Mouse (Mus musculus) limb, embryonic 11.5 days (tissue): ENCODE results near the gene Mlxip. TPM values are rescaled to one million over a fixed set of nuclear protein-coding genes. Genes with fewer than 3 reads are reported as not detected.

Source experiments
- ATAC-seq: fragments of 200-750 bp; cut with Nextera tagmentation; 2 replicates; pipeline ENCODE4 v1.8.0; 2017; ENCODE audit warnings: low read depth; ENCODE audit not compliant: insufficient number of reproducible peaks, low FRiP score, low TSS enrichment
- DNase-seq: peaks from one replicate; pipeline ENCODE4 v3.0.0-alpha.2; 2015; ENCODE audit warnings: low spot score
- H3K27ac ChIP-seq: fragments of 300-500 bp; sonication (generic); replicated peaks from 2 replicates; pipeline ENCODE4 v1.5.1; 2014; ENCODE audit warnings: low read depth, mild to moderate bottlenecking, low read length
- H3K27me3 ChIP-seq: fragments of 300-500 bp; sonication (generic); 2 replicates; pipeline ENCODE4 v1.6.1; 2014; ENCODE audit warnings: mild to moderate bottlenecking, low read length, mixed read lengths; ENCODE audit not compliant: control insufficient read depth, insufficient read depth
- H3K36me3 ChIP-seq: fragments of 300-500 bp; sonication (generic); 2 replicates; pipeline ENCODE4 v1.6.1; 2014; ENCODE audit warnings: mild to moderate bottlenecking, low read length, moderate library complexity, mixed read lengths; ENCODE audit not compliant: control insufficient read depth, insufficient read depth
- H3K4me1 ChIP-seq: fragments of 300-500 bp; sonication (generic); 2 replicates; pipeline ENCODE4 v1.6.1; 2014; ENCODE audit warnings: low read length, mixed read lengths; ENCODE audit not compliant: control insufficient read depth, insufficient read depth
- H3K4me2 ChIP-seq: fragments of 300-500 bp; sonication (generic); 2 replicates; pipeline ENCODE4 v1.6.1; 2014; ENCODE audit warnings: low read depth, mild to moderate bottlenecking, moderate library complexity; ENCODE audit not compliant: severe bottlenecking
- H3K4me3 ChIP-seq: fragments of 300-500 bp; sonication (generic); 2 replicates; pipeline ENCODE4 v1.5.1; 2014; ENCODE audit warnings: low read depth, low read length
- H3K9ac ChIP-seq: fragments of 300-500 bp; sonication (generic); 2 replicates; pipeline ENCODE4 v1.6.1; 2014; ENCODE audit warnings: mild to moderate bottlenecking, low read length
- H3K9me3 ChIP-seq: fragments of 300-500 bp; sonication (generic); 2 replicates; pipeline ENCODE4 v1.6.1; 2016; ENCODE audit warnings: low read length; ENCODE audit not compliant: control insufficient read depth
- WGBS: fragments of 180-500 bp; shearing (Covaris S2); extraction: QIAGEN DNeasy Blood & Tissue Kit; methylation state at CpG from one replicate; pipeline ENCODE4 v1.1.7; 2014; 5-methylcytosine and 5-hydroxymethylcytosine counted together
- polyA plus RNA-seq: library from polyadenylated mRNA; unstranded; fragments of >200 nt; fragmentation: Nextera tagmentation; extraction: Ambion mirVana; gene quantifications from 2 replicates; pipeline ENCODE4 v1.2.1, GENCODE M21; 2014

The Mlxip gene
- polyA plus RNA-seq, result 19.3 and 21.7 TPM in 2 replicates

DNA sequence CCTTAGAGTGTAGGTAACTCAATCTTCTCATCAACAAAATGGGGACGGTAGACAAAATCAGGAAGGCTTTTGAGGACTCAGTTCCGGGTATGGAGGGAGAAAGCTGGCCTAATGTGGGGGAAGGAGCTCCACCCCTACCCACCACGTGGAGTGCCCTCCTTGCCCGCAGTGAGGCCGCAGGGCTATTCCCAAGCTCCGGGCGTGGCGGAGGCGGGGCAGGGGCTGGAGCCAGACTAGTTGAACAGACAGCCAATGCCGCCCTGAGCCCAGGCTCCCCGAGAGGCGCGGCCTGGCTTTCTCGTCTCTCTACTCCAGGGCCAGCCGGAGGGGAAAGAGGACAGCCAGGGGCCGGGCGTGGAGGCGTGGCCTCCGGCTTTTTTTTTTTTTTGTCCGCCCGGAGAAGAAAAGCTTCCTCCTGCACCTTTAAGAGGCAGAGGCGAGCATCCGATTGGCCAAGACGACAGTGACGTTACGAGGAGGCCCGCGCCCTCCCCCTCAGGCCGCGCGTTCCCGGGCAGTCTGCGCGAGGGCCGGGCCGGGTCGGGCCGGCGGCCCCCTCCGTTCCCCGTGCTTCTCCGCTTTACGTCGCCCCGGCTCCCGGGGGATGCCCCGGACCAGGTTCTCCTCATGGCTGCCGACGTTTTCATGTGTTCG is at the start of gene Mlxip:
Gene Mlxip (plus strand): TSS at position 496 of the 654 bp plus-strand sequence.
- no peaks in the 10 kb centered on the region for H3K9me3 ChIP-seq
- peak within 1 kb of the TSS; percentile 83 for H3K4me3 ChIP-seq
- H3K27ac ChIP-seq, result peak within 1 kb of the TSS; percentile 25
- WGBS, result under 1% methylated on average over 49 of the region's 50 CpGs
- ATAC-seq (peak; percentile 95), DNase-seq (peak; percentile 95)
- H3K36me3 ChIP-seq, result no peaks in the 10 kb centered on the region
- no peaks in the 10 kb centered on the region for H3K27me3 ChIP-seq
- H3K4me1 ChIP-seq, result peaks cover 23% of the 10 kb centered on the region
- H3K4me2 ChIP-seq, result peak within 1 kb of the TSS; percentile 90
- H3K9ac ChIP-seq, result peak within 1 kb of the TSS; percentile 87

DNA sequence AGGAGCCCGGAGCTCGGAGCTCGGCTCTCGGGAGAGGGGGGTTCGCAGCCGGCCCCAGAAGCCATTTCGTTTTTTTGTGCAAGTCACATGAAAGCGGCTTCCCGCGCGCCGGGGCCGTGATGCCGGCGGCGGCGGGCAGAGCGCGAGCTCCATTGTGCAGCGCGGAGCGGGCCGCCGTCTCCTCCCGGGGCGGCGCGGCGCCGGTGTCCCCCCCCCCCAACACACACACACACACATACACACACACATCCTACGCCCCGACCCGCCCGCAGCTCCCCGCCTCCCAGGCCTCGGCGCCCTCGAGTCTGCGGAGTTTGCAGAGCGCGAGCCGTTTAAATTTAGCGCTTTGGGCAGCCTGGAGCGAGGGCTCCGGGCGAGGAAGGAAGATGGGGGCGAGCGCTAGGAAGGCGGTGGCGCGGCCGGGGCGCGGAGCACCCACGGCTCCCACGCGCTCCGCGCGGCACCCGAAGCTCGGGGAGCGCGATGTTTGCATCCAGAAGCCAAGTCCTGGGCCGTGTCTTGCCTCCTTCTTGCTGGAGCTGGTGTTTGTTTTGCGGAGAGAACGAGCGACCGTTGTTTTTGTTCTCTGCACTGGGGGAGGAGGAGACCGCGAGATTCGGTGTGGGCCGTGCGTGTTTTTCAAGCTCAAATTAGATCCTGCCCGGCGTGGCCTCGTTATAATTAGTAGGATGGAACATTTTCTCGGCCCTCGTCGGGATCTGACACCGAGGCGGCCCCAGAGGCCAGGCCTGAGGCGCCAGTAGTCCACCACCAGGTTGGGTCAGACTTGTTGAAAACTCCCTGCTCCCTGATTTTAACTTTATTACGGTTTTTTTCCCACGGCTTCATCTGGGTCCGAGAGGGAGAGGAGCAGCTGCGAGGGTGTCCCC is 49.4 kb upstream of the Mlxip start:
- Histone ChIP-seq H3K9ac (peak overlapping the region; percentile 98), H3K4me1 (peaks cover 11% of the 10 kb centered on the region), H3K27me3 (no peaks in the 10 kb centered on the region), H3K9me3 (no peaks in the 10 kb centered on the region), H3K4me2 (peak overlapping the region; percentile 92), H3K36me3 (no peaks in the 10 kb centered on the region), H3K27ac (peak overlapping the region; percentile 99), H3K4me3 (peak overlapping the region; percentile 83)
- peak; percentile 76 for DNase-seq
- ATAC-seq, result peak; percentile 44
- WGBS, result under 1% methylated on average over 83 of the region's 87 CpGs

DNA sequence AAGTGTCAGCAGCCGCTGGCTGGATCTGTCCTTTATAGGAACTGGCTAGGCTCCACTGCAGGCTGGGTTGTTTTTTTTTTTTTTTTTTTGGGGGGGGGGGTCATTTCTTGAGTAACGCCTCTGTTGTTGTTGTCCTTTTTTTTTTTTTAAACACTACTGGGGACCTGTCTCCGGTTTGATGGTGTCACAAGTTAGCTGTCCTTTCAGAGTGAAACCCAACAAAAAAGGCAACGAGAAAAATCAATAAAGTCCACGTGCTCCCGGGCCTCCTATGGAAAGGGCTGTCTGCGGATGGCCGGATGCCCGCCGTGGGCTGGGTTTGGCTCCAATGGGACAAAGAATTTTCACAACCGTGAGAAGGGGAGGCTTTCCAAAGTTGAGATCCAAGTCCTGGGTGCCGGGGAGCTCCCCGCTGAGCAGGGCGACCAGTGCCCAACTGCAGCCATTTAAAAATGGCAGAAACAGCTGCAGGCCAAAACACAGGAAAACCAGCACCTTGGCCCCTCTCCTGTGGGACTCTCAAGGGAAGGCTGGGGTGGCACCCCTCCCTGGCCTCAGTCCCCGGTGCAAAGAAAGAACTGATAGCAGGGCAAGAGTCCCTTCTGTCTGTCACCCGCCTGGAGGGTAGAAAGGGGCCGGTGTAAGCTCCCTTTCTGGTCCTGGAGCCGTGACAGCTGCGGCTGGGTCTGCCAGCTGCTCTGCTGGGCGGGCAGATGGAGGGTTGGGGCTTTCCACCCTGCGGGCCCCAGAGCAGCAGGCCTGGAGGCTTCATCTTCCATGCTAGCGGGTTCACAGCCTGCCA is 48.5 kb upstream of the Mlxip start:
- peak overlapping the region; percentile 99 for H3K27ac ChIP-seq
- peak; percentile 62 for DNase-seq
- 2% methylated on average over 21 of the region's 22 CpGs for WGBS

DNA sequence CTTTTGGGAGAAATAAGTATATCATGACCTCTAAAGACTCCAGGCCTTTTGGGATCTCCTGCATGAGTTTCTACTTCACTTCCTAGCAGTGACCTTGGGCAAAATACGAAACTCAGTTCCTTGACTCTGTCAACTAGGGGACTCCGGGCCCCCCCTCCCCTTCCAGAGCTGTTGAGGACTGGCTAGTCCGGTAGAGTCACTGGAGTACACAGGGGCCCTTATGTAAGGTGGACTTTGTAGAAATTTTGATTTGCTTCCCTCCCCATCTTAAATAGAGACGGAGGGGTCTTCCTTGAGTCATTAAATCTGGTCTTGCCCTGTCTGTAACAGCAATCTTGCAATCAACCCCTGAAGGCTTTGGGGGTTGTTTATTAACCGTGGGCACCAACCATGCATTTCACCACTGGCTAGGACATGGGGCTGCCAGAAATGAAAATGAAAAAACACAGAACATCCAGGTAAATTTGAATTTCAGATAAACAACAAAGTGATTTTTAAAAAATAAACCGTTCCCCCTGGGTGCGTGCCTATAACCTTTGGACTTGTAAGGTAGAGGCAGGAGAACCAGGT is 47.8 kb upstream of the Mlxip start:
- peak overlapping the region; percentile 92 for H3K4me2 ChIP-seq
- H3K36me3 ChIP-seq, result no peaks in the 10 kb centered on the region
- no peak for ATAC-seq
- no peak for DNase-seq
- peak overlapping the region; percentile 98; the same call in 1 of the 2 replicates for H3K9ac ChIP-seq
- no peaks in the 10 kb centered on the region for H3K27me3 ChIP-seq
- peak overlapping the region; percentile 99; the same call in 1 of the 2 replicates for H3K27ac ChIP-seq
- H3K4me1 ChIP-seq, result peaks cover 15% of the 10 kb centered on the region
- no peaks in the 10 kb centered on the region for H3K9me3 ChIP-seq
- peak overlapping the region; percentile 83 for H3K4me3 ChIP-seq
- 69% methylated on average over 7 of the region's 7 CpGs for WGBS

More for the DNA sequence above, 48.5 kb upstream of the Mlxip start:
- H3K4me3 ChIP-seq, result peak overlapping the region; percentile 83
- H3K27me3 ChIP-seq, result no peaks in the 10 kb centered on the region
- H3K4me2 ChIP-seq, result peak overlapping the region; percentile 92
- H3K4me1 ChIP-seq, result peaks cover 15% of the 10 kb centered on the region
- H3K36me3 ChIP-seq, result no peaks in the 10 kb centered on the region
- peak; percentile 14; the same call in 1 of the 2 replicates for ATAC-seq
- no peaks in the 10 kb centered on the region for H3K9me3 ChIP-seq
- peak overlapping the region; percentile 98 for H3K9ac ChIP-seq

DNA sequence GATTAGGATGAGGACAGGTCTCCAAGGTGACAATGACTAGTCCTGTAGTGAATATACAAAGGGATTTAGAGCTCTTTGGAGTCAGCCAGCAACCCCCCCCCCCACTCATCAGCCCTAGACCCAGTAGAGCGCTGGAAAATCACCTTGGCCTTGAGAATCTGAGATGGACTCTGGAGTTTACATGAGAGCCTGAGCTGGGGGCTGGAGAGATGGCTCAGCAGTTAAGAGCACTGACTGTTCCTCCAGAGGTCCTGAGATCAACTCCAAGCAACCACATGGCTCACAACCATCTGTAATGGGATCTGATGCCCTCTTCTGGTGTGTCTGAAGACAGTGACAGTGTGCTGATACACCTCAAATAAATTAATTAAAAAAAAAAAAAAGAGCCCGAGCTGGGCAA is 46.6 kb upstream of the Mlxip start:
- no peak overlapping the region for H3K9ac ChIP-seq
- WGBS, result 83% methylated on average over 2 of the region's 2 CpGs
- no peak overlapping the region for H3K4me3 ChIP-seq
- H3K27ac ChIP-seq, result no peak overlapping the region
- H3K27me3 ChIP-seq, result no peaks in the 10 kb centered on the region
- ATAC-seq (no peak), DNase-seq (no peak)
- peaks cover 15% of the 10 kb centered on the region for H3K4me1 ChIP-seq
- no peak overlapping the region for H3K4me2 ChIP-seq
- H3K9me3 ChIP-seq, result no peaks in the 10 kb centered on the region
- 0 out of 2 replicates have a peak, but pooled peaks cover 2% of the 10 kb centered on the region for H3K36me3 ChIP-seq

DNA sequence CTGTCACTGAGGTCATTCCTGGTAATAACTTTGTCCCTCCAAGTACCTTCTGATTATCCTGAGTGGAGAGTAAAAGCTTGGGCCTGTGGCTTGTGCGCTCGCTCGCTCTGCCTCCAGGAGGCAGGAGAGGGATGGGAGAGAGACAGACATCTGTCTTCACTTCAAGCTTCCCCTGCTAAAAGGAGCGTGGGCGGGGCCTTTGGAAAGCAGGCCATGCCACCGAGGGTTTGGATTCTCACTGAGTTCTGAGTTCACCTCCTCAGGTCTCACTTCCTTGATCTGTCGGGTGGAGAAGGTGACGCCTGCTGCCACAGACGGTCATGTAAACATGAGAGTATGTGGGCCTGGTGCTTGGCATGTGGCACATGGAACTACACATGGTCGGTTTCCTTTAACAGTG is 44.2 kb upstream of the Mlxip start:
- no peak overlapping the region for H3K4me2 ChIP-seq
- H3K9ac ChIP-seq, result no peak overlapping the region
- no peaks in the 10 kb centered on the region for H3K27me3 ChIP-seq
- ATAC-seq (no peak), DNase-seq (peak; percentile 32)
- peaks cover 11% of the 10 kb centered on the region for H3K4me1 ChIP-seq
- WGBS, result 65% methylated on average over 10 of the region's 10 CpGs
- no peak overlapping the region for H3K4me3 ChIP-seq
- H3K9me3 ChIP-seq, result no peaks in the 10 kb centered on the region
- H3K36me3 ChIP-seq, result peaks cover 8% of the 10 kb centered on the region; the same call in 1 of the 2 replicates
- H3K27ac ChIP-seq, result no peak overlapping the region

DNA sequence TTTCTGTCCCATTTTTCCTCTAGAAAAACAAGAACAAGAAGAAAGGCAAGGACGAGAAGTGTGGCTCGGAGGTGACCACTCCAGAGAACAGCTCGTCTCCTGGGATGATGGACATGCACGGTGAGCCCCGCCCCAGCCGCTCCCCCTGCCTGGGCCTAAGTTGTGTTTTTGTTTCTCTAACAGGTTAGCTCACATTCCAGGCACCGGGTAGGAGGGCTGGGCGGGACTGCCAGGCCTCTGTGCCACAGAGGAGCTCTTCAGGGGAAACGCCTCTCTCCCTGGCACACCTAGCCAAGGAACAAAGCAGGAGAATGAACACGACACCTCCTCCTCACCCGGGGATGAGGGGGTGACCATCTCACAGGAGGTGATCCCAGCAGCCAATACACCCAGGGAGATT is 38.7 kb upstream of the Mlxip start:
- no peak overlapping the region for H3K27ac ChIP-seq

More for the DNA sequence above, 38.7 kb upstream of the Mlxip start:
- WGBS, result 83% methylated on average over 11 of the region's 11 CpGs
- ATAC-seq (no peak), DNase-seq (no peak)
- Histone ChIP-seq H3K9me3 (no peaks in the 10 kb centered on the region), H3K4me3 (no peak overlapping the region), H3K27me3 (no peaks in the 10 kb centered on the region), H3K9ac (no peak overlapping the region), H3K4me1 (no peaks in the 10 kb centered on the region), H3K4me2 (no peak overlapping the region), H3K36me3 (peaks cover 31% of the 10 kb centered on the region)
